Mouse (Mus musculus) heart, adult 9 months (tissue): Measurements from ENCODE around the gene Aifm3.

ENCODE experiments used
- DNase-seq, 2 experiments: peaks; one replicate each; pipeline ENCODE4 v3.0.0; 2022; ENCODE audit warnings: low spot score in 2 of 2

Aifm3 gene

GRCm38 (mm10) chr16:17489469-17490111 lies at the start of gene Aifm3:
Gene Aifm3, plus strand, starts transcription at chr16:17489611.
- no peak for DNase-seq

- DNase-seq = peak; percentile 98
Measured at GRCm38 (mm10) chr16:17451541-17452372, 37.7 kb upstream of the Aifm3 start, which contains the start of gene Crkl. Gene Crkl, plus strand, starts transcription at chr16:17451987.

GRCm38 (mm10) chr16:17452373-17452715 lies 37.1 kb upstream of the Aifm3 start:
- DNase-seq = no peak

GRCm38 (mm10) chr16:17456901-17457300 lies 32.5 kb upstream of the Aifm3 start:
- no peak for DNase-seq

- no peak for DNase-seq
Measured at GRCm38 (mm10) chr16:17460254-17460653, 29.2 kb upstream of the Aifm3 start.

- no peak for DNase-seq
Measured at GRCm38 (mm10) chr16:17461596-17461995, 27.8 kb upstream of the Aifm3 start.

- no peak for DNase-seq
Measured at GRCm38 (mm10) chr16:17463184-17463583, 26.2 kb upstream of the Aifm3 start.

- DNase-seq = no peak
Measured at GRCm38 (mm10) chr16:17466875-17467663, 22.3 kb upstream of the Aifm3 start.

GRCm38 (mm10) chr16:17472498-17472897 lies 16.9 kb upstream of the Aifm3 start:
- no peak for DNase-seq

- no peak for DNase-seq
Measured at GRCm38 (mm10) chr16:17474091-17474490, 15.3 kb upstream of the Aifm3 start.

- no peak for DNase-seq
Measured at GRCm38 (mm10) chr16:17474761-17475160, 14.7 kb upstream of the Aifm3 start.

- no peak for DNase-seq
Measured at GRCm38 (mm10) chr16:17475326-17475725, 14.1 kb upstream of the Aifm3 start.

GRCm38 (mm10) chr16:17478331-17478943 lies 11.0 kb upstream of the Aifm3 start:
- no peak for DNase-seq

GRCm38 (mm10) chr16:17481465-17481864 lies 7.9 kb upstream of the Aifm3 start:
- no peak for DNase-seq

- peak in 1 of 2 experiments; percentile 19 for DNase-seq
Measured at GRCm38 (mm10) chr16:17486505-17486904, 2.9 kb upstream of the Aifm3 start.

GRCm38 (mm10) chr16:17488478-17489468 lies 638 bp upstream of the Aifm3 start:
- DNase-seq = no peak

- no peak for DNase-seq
Measured at GRCm38 (mm10) chr16:17491154-17491553, 1.7 kb downstream of the Aifm3 start.

- DNase-seq = no peak
Measured at GRCm38 (mm10) chr16:17491896-17492561, 2.6 kb downstream of the Aifm3 start.

- peak in 1 of 2 experiments; percentile 19 for DNase-seq
Measured at GRCm38 (mm10) chr16:17496499-17497305, 7.3 kb downstream of the Aifm3 start.
